Mouse (Mus musculus) liver, embryonic 16.5 days (tissue): ENCODE data around the gene Agmo. TPM values are rescaled to one million over a fixed set of nuclear protein-coding genes. Genes with fewer than 3 reads are reported as not detected.

Experiments used
- ATAC-seq: fragments of 200-750 bp; cut with Nextera tagmentation; 2 replicates; pipeline ENCODE4 v1.8.0; 2017; ENCODE audit warnings: low read depth, mild to moderate bottlenecking, moderate number of reproducible peaks, moderate library complexity
- H3K27ac ChIP-seq: fragments of 300-500 bp; sonication (generic); 2 replicates; pipeline ENCODE4 v1.5.1; 2014; ENCODE audit warnings: mild to moderate bottlenecking, low read length
- H3K27me3 ChIP-seq: fragments of 300-500 bp; sonication (generic); 2 replicates; pipeline ENCODE4 v1.6.1; 2014; ENCODE audit warnings: low read depth, low read length, mixed read lengths; ENCODE audit not compliant: control insufficient read depth, insufficient read depth
- H3K36me3 ChIP-seq: fragments of 300-500 bp; sonication (generic); 2 replicates; pipeline ENCODE4 v1.6.1; 2014; ENCODE audit warnings: mild to moderate bottlenecking; ENCODE audit not compliant: control insufficient read depth, insufficient read depth
- H3K4me1 ChIP-seq: fragments of 300-500 bp; sonication (generic); 2 replicates; pipeline ENCODE4 v1.6.1; 2014; ENCODE audit warnings: low read depth, low read length, mixed read lengths; ENCODE audit not compliant: control insufficient read depth
- H3K4me2 ChIP-seq: fragments of 300-500 bp; sonication (generic); 2 replicates; pipeline ENCODE4 v1.6.1; 2014; ENCODE audit warnings: low read depth, low read length, mixed read lengths
- H3K4me3 ChIP-seq: fragments of 300-500 bp; sonication (generic); 2 replicates; pipeline ENCODE4 v1.5.1; 2014; ENCODE audit warnings: low read depth, mild to moderate bottlenecking, low read length
- H3K9ac ChIP-seq: fragments of 300-500 bp; sonication (generic); 2 replicates; pipeline ENCODE4 v1.6.1; 2014; ENCODE audit warnings: low read depth, low read length
- H3K9me3 ChIP-seq: fragments of 300-500 bp; sonication (generic); replicated peaks from 2 replicates; pipeline ENCODE4 v1.6.1; 2016; ENCODE audit warnings: low read length; ENCODE audit not compliant: control insufficient read depth
- WGBS: fragments of 180-500 bp; shearing (Covaris S2); extraction: QIAGEN DNeasy Blood & Tissue Kit; methylation state at CpG from one replicate; pipeline ENCODE4 v1.1.7; 2014; ENCODE audit not compliant: insufficient replicate concordance; 5-methylcytosine and 5-hydroxymethylcytosine counted together
- polyA plus RNA-seq: library from polyadenylated mRNA; unstranded; fragments of >200 nt; fragmentation: Nextera tagmentation; extraction: Ambion mirVana; gene quantifications from 2 replicates; pipeline ENCODE4 v1.2.1, GENCODE M21; 2015

Gene Agmo
- polyA plus RNA-seq, 1 experiment from 2014 or later: 14.7 TPM

DNA sequence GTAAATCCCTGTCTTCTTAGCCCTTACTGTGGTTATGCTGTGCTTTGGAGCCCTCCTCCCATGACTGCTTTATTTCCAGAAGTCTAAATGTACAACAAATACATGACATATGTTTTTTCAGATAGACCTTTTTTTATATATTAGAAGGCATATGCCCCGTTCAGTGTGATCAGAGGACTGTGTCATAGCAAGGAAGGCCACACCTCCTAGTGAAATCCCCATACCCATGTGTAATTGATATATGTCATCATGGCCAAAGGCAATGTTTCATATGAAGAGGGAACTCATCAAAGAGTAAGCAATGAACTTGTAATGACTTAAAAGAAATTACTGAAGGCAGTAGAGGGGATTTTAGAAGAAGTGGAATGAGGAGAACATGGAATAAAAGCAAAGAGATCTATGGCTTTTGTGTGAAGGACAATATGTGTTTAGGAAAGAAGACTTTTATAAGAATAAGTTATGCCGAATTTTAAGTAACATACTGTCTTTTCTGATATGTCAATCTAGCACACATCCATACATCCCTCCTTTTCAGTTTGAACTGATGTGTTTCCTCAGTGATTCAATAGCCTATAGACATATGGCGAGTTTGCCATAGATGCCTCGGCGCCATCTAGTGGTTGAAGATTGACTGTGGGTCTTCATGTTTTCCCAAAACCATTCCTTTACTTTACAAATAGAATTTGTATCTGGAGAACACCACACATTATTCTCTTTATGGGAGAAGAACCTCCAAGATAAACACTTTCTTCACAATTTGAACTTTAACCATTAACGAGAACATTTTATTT is 209.1 kb downstream of the Agmo start:
- no peaks in the 10 kb centered on the region for H3K27me3 ChIP-seq
- ATAC-seq: no peak
- no peaks in the 10 kb centered on the region for H3K9me3 ChIP-seq
- no peak overlapping the region for H3K27ac ChIP-seq
- H3K4me1 ChIP-seq: no peaks in the 10 kb centered on the region
- no peak overlapping the region for H3K4me2 ChIP-seq
- no peak overlapping the region for H3K4me3 ChIP-seq
- H3K36me3 ChIP-seq: no peaks in the 10 kb centered on the region
- 13% methylated on average over 6 of the region's 6 CpGs for WGBS
- H3K9ac ChIP-seq: no peak overlapping the region

DNA sequence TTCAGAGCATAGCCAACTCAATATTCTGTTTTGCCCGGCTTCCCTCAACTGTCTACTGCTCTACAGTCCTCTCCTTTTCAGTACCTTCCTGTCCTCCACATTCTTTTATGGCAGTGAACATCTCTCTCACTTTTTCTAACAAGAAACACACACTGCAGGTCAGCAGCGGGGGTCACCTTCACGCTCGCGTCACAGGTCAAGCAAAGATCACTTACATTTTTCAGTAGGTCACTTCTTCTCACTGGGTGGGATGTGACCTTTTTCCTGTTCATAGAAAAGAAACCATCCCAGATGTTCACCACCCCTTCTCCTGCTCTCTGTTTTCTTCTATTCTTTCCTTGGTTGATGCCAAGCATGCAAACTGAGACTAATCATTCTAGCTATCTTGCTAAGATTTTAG is 230.2 kb downstream of the Agmo start:
- WGBS: 72% methylated on average over 5 of the region's 5 CpGs
- Histone ChIP-seq H3K27me3 (no peaks in the 10 kb centered on the region), H3K4me2 (no peak overlapping the region), H3K4me1 (no peaks in the 10 kb centered on the region), H3K4me3 (no peak overlapping the region), H3K27ac (no peak overlapping the region), H3K9ac (no peak overlapping the region), H3K9me3 (no peaks in the 10 kb centered on the region), H3K36me3 (no peaks in the 10 kb centered on the region)
- ATAC-seq: no peak

GRCm38 (mm10) chr12:37476849-37477248 is 235.4 kb downstream of the Agmo start:
- Histone ChIP-seq H3K27me3 (no peaks in the 10 kb centered on the region), H3K4me3 (no peak overlapping the region), H3K36me3 (no peaks in the 10 kb centered on the region), H3K4me2 (no peak overlapping the region), H3K27ac (no peak overlapping the region), H3K9me3 (no peaks in the 10 kb centered on the region), H3K9ac (no peak overlapping the region), H3K4me1 (no peaks in the 10 kb centered on the region)
- no peak for ATAC-seq
- 77% methylated on average over 2 of the region's 2 CpGs for WGBS

GRCm38 (mm10) chr12:37487991-37488390 is 246.6 kb downstream of the Agmo start:
- Histone ChIP-seq H3K27me3 (no peaks in the 10 kb centered on the region), H3K9ac (no peak overlapping the region), H3K4me3 (no peak overlapping the region), H3K27ac (no peak overlapping the region), H3K9me3 (no peaks in the 10 kb centered on the region), H3K36me3 (no peaks in the 10 kb centered on the region), H3K4me2 (no peak overlapping the region), H3K4me1 (no peaks in the 10 kb centered on the region)
- WGBS: 82% methylated on average over 3 of the region's 3 CpGs
- no peak for ATAC-seq

GRCm38 (mm10) chr12:37498871-37499270 is 257.4 kb downstream of the Agmo start:
- WGBS: 58% methylated on average over 3 of the region's 3 CpGs
- no peak overlapping the region for H3K9ac ChIP-seq
- no peaks in the 10 kb centered on the region for H3K36me3 ChIP-seq
- H3K4me1 ChIP-seq: no peaks in the 10 kb centered on the region
- ATAC-seq: no peak
- no peak overlapping the region for H3K4me2 ChIP-seq
- H3K27ac ChIP-seq: no peak overlapping the region
- no peaks in the 10 kb centered on the region for H3K9me3 ChIP-seq
- H3K27me3 ChIP-seq: no peaks in the 10 kb centered on the region
- H3K4me3 ChIP-seq: no peak overlapping the region

DNA sequence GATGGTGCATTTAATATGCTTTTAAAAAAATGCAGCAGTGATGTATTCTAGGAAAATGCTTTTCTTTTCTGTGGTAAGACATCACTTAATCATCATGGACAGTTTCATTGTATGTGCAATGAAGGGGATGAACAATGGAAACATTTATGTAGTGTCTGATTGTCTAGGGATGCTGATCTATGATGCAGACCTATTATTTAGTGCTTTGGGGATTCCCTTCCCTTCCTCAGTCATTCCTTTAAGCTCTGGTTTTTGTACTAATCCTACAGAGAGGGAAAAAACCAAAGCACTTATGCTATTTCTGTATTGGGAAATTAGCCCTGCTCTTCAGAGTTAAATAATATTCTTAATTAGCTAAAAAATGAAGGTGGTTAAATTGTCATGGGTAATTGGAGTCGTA is 266.0 kb downstream of the Agmo start:
- H3K36me3 ChIP-seq: no peaks in the 10 kb centered on the region
- H3K4me1 ChIP-seq: no peaks in the 10 kb centered on the region
- no peaks in the 10 kb centered on the region for H3K9me3 ChIP-seq
- no peaks in the 10 kb centered on the region for H3K27me3 ChIP-seq
- 28% methylated on average over 1 of the region's 1 CpGs for WGBS
- ATAC-seq: no peak
- H3K27ac ChIP-seq: no peak overlapping the region
- no peak overlapping the region for H3K9ac ChIP-seq
- H3K4me3 ChIP-seq: no peak overlapping the region
- H3K4me2 ChIP-seq: no peak overlapping the region

- Histone ChIP-seq H3K4me1 (no peaks in the 10 kb centered on the region), H3K27ac (no peak overlapping the region), H3K9ac (no peak overlapping the region), H3K36me3 (no peaks in the 10 kb centered on the region), H3K4me3 (no peak overlapping the region), H3K9me3 (no peaks in the 10 kb centered on the region), H3K27me3 (no peaks in the 10 kb centered on the region), H3K4me2 (no peak overlapping the region)
- WGBS: 75% methylated on average over 2 of the region's 2 CpGs
- no peak for ATAC-seq
These were observed 266.4 kb downstream of the Agmo start for GRCm38 (mm10) chr12:37507826-37508225.

- no peak overlapping the region for H3K4me2 ChIP-seq
- no peaks in the 10 kb centered on the region for H3K27me3 ChIP-seq
- H3K9ac ChIP-seq: no peak overlapping the region
- ATAC-seq: no peak
- no peak overlapping the region for H3K4me3 ChIP-seq
- no peaks in the 10 kb centered on the region for H3K4me1 ChIP-seq
- whole genome bisulfite sequencing: 44% methylated on average over 1 of the region's 1 CpGs
- H3K36me3 ChIP-seq: no peaks in the 10 kb centered on the region
- H3K27ac ChIP-seq: no peak overlapping the region
- H3K9me3 ChIP-seq: no peaks in the 10 kb centered on the region; the same call in 1 of the 2 replicates
These were observed 280.3 kb downstream of the Agmo start for GRCm38 (mm10) chr12:37521772-37522171.

- 55% methylated on average over 3 of the region's 3 CpGs for whole genome bisulfite sequencing
- Histone ChIP-seq H3K4me1 (no peaks in the 10 kb centered on the region), H3K27ac (no peak overlapping the region), H3K36me3 (no peaks in the 10 kb centered on the region), H3K4me2 (no peak overlapping the region), H3K27me3 (no peaks in the 10 kb centered on the region), H3K9ac (no peak overlapping the region), H3K9me3 (no peaks in the 10 kb centered on the region; the same call in 1 of the 2 replicates), H3K4me3 (no peak overlapping the region)
- ATAC-seq: no peak
These were observed 283.2 kb downstream of the Agmo start for GRCm38 (mm10) chr12:37524662-37525061.
